Mouse (Mus musculus) cortical plate, adult 2 months (tissue): Measurements from ENCODE around the gene Cltb.

ENCODE experiments used
- CTCF ChIP-seq: fragments of 200-500 bp; IDR thresholded peaks from 2 replicates; pipeline ENCODE4 v1.5.1; 2011; ENCODE audit warnings: mild to moderate bottlenecking, control low read depth, low read length; ENCODE audit not compliant: insufficient read depth; ENCODE audit errors: extremely low read depth
- POLR2A ChIP-seq: fragments of 200-500 bp; IDR thresholded peaks from 2 replicates; pipeline ENCODE4 v1.6.1; 2011; ENCODE audit warnings: mild to moderate bottlenecking, low read length, control low read depth; ENCODE audit not compliant: insufficient read depth; ENCODE audit errors: extremely low read depth

DNA sequence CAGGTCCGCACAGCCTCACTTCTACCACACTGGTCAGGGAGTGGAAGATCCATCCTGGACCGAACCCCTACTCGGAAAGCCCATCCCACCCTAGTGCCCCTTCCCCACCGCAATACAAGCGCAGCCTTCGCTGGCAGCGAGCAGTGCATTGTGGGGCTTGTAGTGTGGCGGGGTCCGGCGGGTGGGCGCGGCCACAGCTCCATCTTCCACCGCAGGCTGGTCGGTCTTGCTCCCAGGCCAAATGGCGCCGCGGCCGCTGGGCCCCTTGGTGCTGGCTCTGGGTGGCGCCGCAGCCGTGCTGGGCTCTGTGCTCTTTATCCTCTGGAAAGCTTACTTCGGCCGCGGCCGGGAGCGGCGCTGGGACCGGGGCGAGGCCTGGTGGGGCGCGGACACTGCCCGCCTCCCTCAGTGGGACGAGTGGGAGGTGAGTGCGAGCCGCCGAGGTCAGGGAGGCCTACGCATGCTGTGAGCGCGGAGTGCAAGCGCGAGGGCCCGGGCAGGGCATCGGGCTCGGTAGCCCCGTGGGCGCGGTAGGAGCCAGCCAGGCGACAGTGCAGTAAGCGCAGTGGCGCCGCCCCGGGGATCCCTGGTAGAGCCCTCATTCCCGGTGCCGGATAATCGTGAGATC, 36.2 kb downstream of the Cltb start, which contains the start of gene Arl10:
- TF ChIP-seq CTCF = no peak
- TF ChIP-seq POLR2A = no peak
